Mouse (Mus musculus) brain, embryonic 14.5 days (tissue): ENCODE results near the gene Trim17.

Source experiments
- CTCF ChIP-seq: fragments of 200-500 bp; IDR thresholded peaks from 2 replicates; pipeline ENCODE4 v1.5.1; 2012; ENCODE audit warnings: inconsistent platforms, mild to moderate bottlenecking, moderate library complexity, borderline replicate concordance; ENCODE audit not compliant: insufficient read depth, insufficient read length; ENCODE audit errors: extremely low read depth
- POLR2A ChIP-seq: fragments of 200-500 bp; IDR thresholded peaks from 2 replicates; pipeline ENCODE4 v1.6.1; 2012; ENCODE audit warnings: mild to moderate bottlenecking, inconsistent platforms, borderline replicate concordance; ENCODE audit not compliant: poor library complexity, insufficient read depth, insufficient read length, severe bottlenecking; ENCODE audit errors: extremely low read depth

GRCm38 (mm10) chr11:58995061-58995806, 40.7 kb downstream of the Trim17 start:
- TF ChIP-seq POLR2A (no peak), CTCF (no peak)
